In the genomic region with DNA sequence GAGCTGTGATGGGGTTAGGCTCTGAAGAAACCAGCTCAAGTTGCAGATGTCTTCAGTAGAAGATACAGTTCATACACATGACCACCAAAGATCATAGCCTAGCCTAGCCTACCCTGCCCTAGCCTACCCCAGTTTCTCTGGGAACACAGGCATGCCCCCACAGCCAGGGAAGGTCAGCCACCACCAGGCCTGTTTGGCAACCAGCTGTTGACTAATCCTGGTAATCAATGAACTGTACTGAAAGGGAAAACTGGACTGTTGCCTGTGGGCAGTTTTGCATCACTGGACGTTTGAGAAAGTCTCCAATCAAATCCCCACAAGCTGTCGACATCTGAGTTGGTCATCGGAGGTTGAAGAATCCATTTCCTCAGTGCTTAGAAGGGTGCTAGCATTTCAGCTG, we compare ENCODE assay signal across 21 mouse cellular contexts.
"Had no signal": no experiment of that assay in that cellular context is flagged by ENCODE, and none has a peak within 500 bp of the region (broad histone marks: within the 10 kb centered on the region; RNA-seq: fewer than 3 reads in every experiment).

No protein-coding gene starts in this region.

- H3K4me1 ChIP-seq: intestine, embryonic 15.5 days; limb, embryonic 15.5 days; stomach, embryonic 15.5 days had no signal

- ATAC-seq: intestine, embryonic 15.5 days; midbrain, embryonic 15.5 days had no signal

- H3K4me3 ChIP-seq: intestine, embryonic 15.5 days; kidney, embryonic 15.5 days; limb, embryonic 12.5 days; limb, embryonic 15.5 days; midbrain, embryonic 12.5 days; midbrain, embryonic 15.5 days; neural tube, embryonic 12.5 days; neural tube, embryonic 15.5 days; stomach, embryonic 15.5 days had no signal

- DNase-seq: kidney, adult 11 months; kidney, adult 8-10 months; kidney, postnatal 10 days; kidney, postnatal 36 days; left cerebral cortex, postnatal 4 days; lung, embryonic 14.5 days; lung, postnatal 14 days; right cerebral cortex, adult 18-20 months; right cerebral cortex, postnatal 14 days; spleen, adult 18-20 months; thymus, postnatal 36 days had no signal

- H3K9me3 ChIP-seq: intestine, embryonic 15.5 days; kidney, embryonic 15.5 days; limb, embryonic 12.5 days; limb, embryonic 15.5 days; midbrain, embryonic 12.5 days; midbrain, embryonic 15.5 days; neural tube, embryonic 12.5 days; neural tube, embryonic 15.5 days; stomach, embryonic 15.5 days had no signal

- H3K27ac ChIP-seq: intestine, embryonic 15.5 days; kidney, embryonic 15.5 days; limb, embryonic 12.5 days; limb, embryonic 15.5 days; macrophage; midbrain, embryonic 12.5 days; midbrain, embryonic 15.5 days; neural tube, embryonic 12.5 days; neural tube, embryonic 15.5 days; stomach, embryonic 15.5 days had no signal

- H3K27me3 ChIP-seq: neural tube, embryonic 12.5 days; neural tube, embryonic 15.5 days; stomach, embryonic 15.5 days had no signal

- H3K9ac ChIP-seq: intestine, embryonic 15.5 days; kidney, embryonic 15.5 days; limb, embryonic 12.5 days; limb, embryonic 15.5 days; lung, embryonic 14.5 days; midbrain, embryonic 12.5 days; midbrain, embryonic 15.5 days; neural tube, embryonic 12.5 days; neural tube, embryonic 15.5 days; stomach, embryonic 15.5 days had no signal

- H3K4me2 ChIP-seq: intestine, embryonic 15.5 days; kidney, embryonic 15.5 days; limb, embryonic 12.5 days; limb, embryonic 15.5 days; lung, embryonic 14.5 days; midbrain, embryonic 12.5 days; midbrain, embryonic 15.5 days; neural tube, embryonic 12.5 days; neural tube, embryonic 15.5 days; stomach, embryonic 15.5 days had no signal

- H3K36me3 ChIP-seq: intestine, embryonic 15.5 days; kidney, embryonic 15.5 days; limb, embryonic 12.5 days; limb, embryonic 15.5 days; midbrain, embryonic 12.5 days; midbrain, embryonic 15.5 days; neural tube, embryonic 12.5 days; neural tube, embryonic 15.5 days; stomach, embryonic 15.5 days had no signal
